Mouse (Mus musculus) CH12.LX (cell line): ENCODE data around the gene 1700092M07Rik. TPM values are rescaled to one million over a fixed set of nuclear protein-coding genes. Genes with fewer than 3 reads are reported as not detected.

Experiments used
- DNase-seq: peaks from one replicate; pipeline ENCODE4 v3.0.0-alpha.2; 2013; ENCODE audit errors: extremely low read depth
- H3K27ac ChIP-seq: 2 replicates; pipeline ENCODE4 v1.5.1; 2012; ENCODE audit warnings: low read depth, mild to moderate bottlenecking, control low read depth, moderate library complexity; ENCODE audit not compliant: insufficient read depth
- H3K27me3 ChIP-seq: replicated peaks from 2 replicates; pipeline ENCODE3; 2012; ENCODE audit warnings: inconsistent platforms
- H3K36me3 ChIP-seq, 2 experiments: replicated peaks in 1 of 2; 2 replicates each; pipeline versions ENCODE3 to v1.6.1; 2012; ENCODE audit warnings: inconsistent platforms in 1 of 2, low read length in 1 of 2, mild to moderate bottlenecking in 1 of 2, mixed read lengths in 1 of 2, moderate library complexity in 1 of 2; ENCODE audit not compliant: control insufficient read depth in 1 of 2, insufficient read depth in 1 of 2
- H3K4me1 ChIP-seq, 2 experiments: 2 replicates each; pipeline ENCODE4 v1.6.1; 2012; ENCODE audit warnings: inconsistent platforms in 1 of 2, moderate library complexity in 1 of 2; ENCODE audit not compliant: insufficient read depth in 2 of 2, control insufficient read depth in 1 of 2
- H3K4me2 ChIP-seq: 2 replicates; pipeline ENCODE4 v1.6.1; 2012; ENCODE audit warnings: low read depth, mild to moderate bottlenecking, control low read depth; ENCODE audit not compliant: poor library complexity, insufficient read depth, severe bottlenecking
- H3K4me3 ChIP-seq, 3 experiments: fragments of 150-350 bp in 1 of 3; sonication (generic) in 1 of 3; replicated peaks in 1 of 3; 2 replicates each; pipeline versions ENCODE3 to v1.5.1; 2011 to 2012; ENCODE audit warnings: low read depth in 2 of 3, low read length in 2 of 3, mild to moderate bottlenecking in 2 of 3, moderate library complexity in 2 of 3, control low read depth in 1 of 3, improper control_type of control experiment in 1 of 3, inconsistent platforms in 1 of 3, mixed read lengths in 1 of 3; ENCODE audit not compliant: poor library complexity in 1 of 3
- H3K79me2 ChIP-seq: replicated peaks from 2 replicates; pipeline ENCODE4 v1.6.1; 2012; ENCODE audit warnings: mild to moderate bottlenecking, moderate library complexity; ENCODE audit not compliant: control insufficient read depth, poor library complexity, insufficient read depth, severe bottlenecking; ENCODE audit errors: extremely low read depth
- H3K9ac ChIP-seq: 2 replicates; pipeline ENCODE4 v1.6.1; 2012; ENCODE audit warnings: low read depth, mild to moderate bottlenecking, control low read depth, moderate library complexity; ENCODE audit not compliant: insufficient read depth
- H3K9me3 ChIP-seq: replicated peaks from 2 replicates; pipeline ENCODE3; 2012; ENCODE audit warnings: low read length, inconsistent platforms, mixed read lengths
- CHD2 ChIP-seq: IDR thresholded peaks from 2 replicates; pipeline ENCODE4 v1.6.1; 2011; ENCODE audit warnings: low read length, improper control_type of control experiment
- CTCF ChIP-seq, 2 experiments: IDR thresholded peaks in 1 of 2; conservative IDR thresholded peaks in 1 of 2; 2 replicates each; pipeline ENCODE4 v1.5.1; 2011 to 2012; ENCODE audit warnings: low read depth in 2 of 2, low read length in 2 of 2, improper control_type of control experiment in 1 of 2, inconsistent platforms in 1 of 2, mild to moderate bottlenecking in 1 of 2, moderate library complexity in 1 of 2
- E2F4 ChIP-seq: IDR thresholded peaks from 2 replicates; pipeline ENCODE4 v1.6.1; 2011; ENCODE audit warnings: low read depth, low read length, improper control_type of control experiment; ENCODE audit not compliant: insufficient replicate concordance
- ELF1 ChIP-seq: IDR thresholded peaks from 2 replicates; pipeline ENCODE4 v1.6.1; 2014; ENCODE audit warnings: low read depth, mild to moderate bottlenecking, inconsistent platforms, low read length, improper control_type of control experiment
- EP300 ChIP-seq: IDR thresholded peaks from 2 replicates; pipeline ENCODE4 v1.6.1; 2011; ENCODE audit warnings: low read length, improper control_type of control experiment
- GABPA ChIP-seq: IDR thresholded peaks from 2 replicates; pipeline ENCODE4 v1.6.1; 2012; ENCODE audit warnings: low read depth, low read length, improper control_type of control experiment, inconsistent platforms; ENCODE audit not compliant: insufficient replicate concordance
- JUND ChIP-seq: conservative IDR thresholded peaks from 2 replicates; pipeline ENCODE4 v1.6.1; 2011; ENCODE audit warnings: low read depth, low read length, improper control_type of control experiment
- MAX ChIP-seq: IDR thresholded peaks from 2 replicates; pipeline ENCODE4 v1.6.1; 2011; ENCODE audit warnings: low read length, improper control_type of control experiment
- MEF2A ChIP-seq: IDR thresholded peaks from 2 replicates; pipeline ENCODE4 v1.6.1; 2014; ENCODE audit warnings: low read depth, mild to moderate bottlenecking, inconsistent platforms, low read length, improper control_type of control experiment, borderline replicate concordance
- MXI1 ChIP-seq: IDR thresholded peaks from 2 replicates; pipeline ENCODE4 v1.6.1; 2011; ENCODE audit warnings: mild to moderate bottlenecking, low read depth, low read length, improper control_type of control experiment
- MYC ChIP-seq: IDR thresholded peaks from 2 replicates; pipeline ENCODE4 v1.6.1; 2011; ENCODE audit warnings: low read depth, mild to moderate bottlenecking, improper control_type of control experiment, low read length
- NELFE ChIP-seq: IDR thresholded peaks from 2 replicates; pipeline ENCODE4 v1.6.1; 2011; ENCODE audit warnings: low read depth, low read length, improper control_type of control experiment
- NRF1 ChIP-seq: IDR thresholded peaks from 2 replicates; pipeline ENCODE4 v1.6.1; 2014; ENCODE audit warnings: low read depth, mild to moderate bottlenecking, inconsistent platforms, low read length, improper control_type of control experiment, moderate library complexity
- POLR2A ChIP-seq: IDR thresholded peaks from 2 replicates; pipeline ENCODE4 v1.6.1; 2011; ENCODE audit warnings: low read depth, mild to moderate bottlenecking, improper control_type of control experiment, low read length
- RAD21 ChIP-seq: IDR thresholded peaks from 2 replicates; pipeline ENCODE4 v1.6.1; 2011; ENCODE audit warnings: low read depth, mild to moderate bottlenecking, low read length, improper control_type of control experiment, moderate library complexity
- SMC3 ChIP-seq: IDR thresholded peaks from 2 replicates; pipeline ENCODE4 v1.6.1; 2011; ENCODE audit warnings: low read depth, low read length, improper control_type of control experiment
- TBP ChIP-seq: conservative IDR thresholded peaks from 2 replicates; pipeline ENCODE4 v1.6.1; 2011; ENCODE audit warnings: low read depth, low read length, improper control_type of control experiment
- TCF12 ChIP-seq: IDR thresholded peaks from 2 replicates; pipeline ENCODE4 v1.6.1; 2014; ENCODE audit warnings: low read depth, mild to moderate bottlenecking, inconsistent platforms, low read length, improper control_type of control experiment
- USF1 ChIP-seq: IDR thresholded peaks from 2 replicates; pipeline ENCODE4 v1.6.1; 2014; ENCODE audit warnings: low read depth, mild to moderate bottlenecking, inconsistent platforms, low read length, improper control_type of control experiment
- ZC3H11A ChIP-seq: IDR thresholded peaks from 2 replicates; pipeline ENCODE4 v1.6.1; 2012; ENCODE audit warnings: low read depth, mild to moderate bottlenecking, inconsistent platforms, low read length, improper control_type of control experiment
- ZKSCAN1 ChIP-seq: IDR thresholded peaks from 2 replicates; pipeline ENCODE4 v1.6.1; 2012; ENCODE audit warnings: low read depth, inconsistent platforms, low read length, improper control_type of control experiment, borderline replicate concordance
- dilution Hi-C: fragments of 300-500 bp; cut with MboI; formaldehyde crosslinking; loops from 2 replicates; pipeline ENCODE4 v1.14.3; 2020; ENCODE audit warnings: low sequenced_read_pairs; ENCODE audit not compliant: extremely low pct_unique_long_range_greater_than_20kb, extremely low pct_ligation_motif_present
- in situ Hi-C: fragments of 300-500 bp; cut with MboI; formaldehyde crosslinking; loops from 3 replicates; pipeline ENCODE4 v1.14.3; 2019; ENCODE audit warnings: low sequenced_read_pairs, low pct_ligation_motif_present, low pct_unique_long_range_greater_than_20kb, mixed read lengths
- polyA plus RNA-seq: library from polyadenylated mRNA; unstranded; fragments of >175 nt; gene quantifications from 2 replicates; pipeline ENCODE4 v1.2.1, GENCODE M21; 2012; ENCODE audit warnings: low read depth; ENCODE audit not compliant: insufficient read length
- total RNA-seq, 2 experiments: library from RNA; depleted of rRNA; stranded (reverse); fragments of 300-350 nt in 1 of 2; fragments of >200 nt in 1 of 2; gene quantifications; 2 replicates each; pipeline ENCODE4 v1.2.3; 2012 to 2014

Gene 1700092M07Rik
- total and polyA plus RNA-seq, 3 experiments: 1.0 to 3.8 (median 3.1) TPM

DNA sequence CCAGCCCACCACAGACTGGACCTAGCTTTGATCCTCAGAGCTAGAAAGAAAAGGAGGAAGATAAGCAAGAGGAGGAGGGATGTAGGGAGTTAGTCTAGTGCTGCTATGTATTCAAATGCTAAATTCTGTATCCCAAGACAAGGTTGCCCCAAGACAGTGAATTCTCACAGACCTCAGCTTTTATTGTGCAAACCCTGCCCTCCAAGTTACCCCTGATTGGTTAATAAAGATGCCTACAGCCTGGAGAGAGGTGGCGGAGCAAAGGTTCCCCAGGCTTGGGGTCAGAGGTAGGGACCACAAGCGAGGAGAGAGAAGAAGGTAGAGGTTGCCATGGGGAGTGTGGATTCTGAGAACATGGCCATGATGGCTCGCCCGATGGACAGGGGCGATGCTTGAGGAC lies 47.8 kb upstream of the 1700092M07Rik start:
- no peak for DNase-seq
- no peak overlapping the region for H3K27ac ChIP-seq
- H3K4me3 ChIP-seq: no peak overlapping the region
- no peaks in the 10 kb centered on the region for H3K36me3 ChIP-seq
- H3K4me1 ChIP-seq: peaks cover 0 to 13% of the 10 kb centered on the region in 2 experiments; a peak in 2 of 4 replicates
- no peaks in the 10 kb centered on the region for H3K27me3 ChIP-seq
- H3K4me2 ChIP-seq: no peak overlapping the region
- dilution Hi-C loops (loop anchor here (25.0 kb wide), 1 partner anchor 105 kb away; the partner anchor contains the start of gene Slc22a8), in situ Hi-C loops (no loop called here)
- H3K9me3 ChIP-seq: no peaks in the 10 kb centered on the region
- H3K9ac ChIP-seq: no peak overlapping the region
- no peaks in the 10 kb centered on the region for H3K79me2 ChIP-seq
- no peak for TF ChIP-seq EP300
- TF ChIP-seq JUND: no peak
- TF ChIP-seq MYC: no peak
- TF ChIP-seq USF1: no peak
- TF ChIP-seq ZC3H11A: no peak
- TF ChIP-seq NELFE: no peak
- no peak for TF ChIP-seq MAX
- TF ChIP-seq GABPA: no peak
- no peak for TF ChIP-seq NRF1
- no peak for TF ChIP-seq ZKSCAN1
- no peak for TF ChIP-seq CTCF (conservative IDR thresholded peaks at IDR 0.05 in 1 of 2, IDR thresholded peaks at IDR 0.05 in 1 of 2; ENCODE audit: low read depth in 2 of 2, low read length in 2 of 2)
- TF ChIP-seq TCF12: no peak
- TF ChIP-seq MEF2A: no peak
- no peak for TF ChIP-seq E2F4
- TF ChIP-seq, all 38 proteins: peak for 0

DNA sequence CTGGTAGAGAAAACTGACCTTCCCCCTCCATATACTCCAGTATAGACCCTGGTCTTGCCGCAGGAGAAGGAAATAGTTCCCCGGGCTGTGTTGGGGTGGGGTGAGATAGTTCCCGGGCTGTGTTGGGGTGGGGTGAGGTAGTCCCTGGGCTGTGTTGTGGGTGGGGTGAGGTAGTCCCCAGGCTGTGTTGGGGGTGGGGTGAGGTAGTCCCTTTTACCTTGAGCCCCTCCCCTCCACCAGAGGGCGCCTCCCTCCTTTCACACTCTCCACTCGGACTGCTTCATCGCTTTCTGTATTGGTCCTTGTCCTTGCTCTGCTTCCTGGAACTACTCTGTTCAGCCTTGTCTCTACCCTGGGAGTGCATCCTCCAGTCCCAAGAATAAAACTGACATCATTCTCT lies 45.2 kb upstream of the 1700092M07Rik start:
- dilution Hi-C loops (loop anchor here (25.0 kb wide), 1 partner anchor 108 kb away; the partner anchor contains the start of gene Slc22a8), in situ Hi-C loops (no loop called here)
- DNase-seq: peak; percentile 69
- H3K27ac ChIP-seq: no peak overlapping the region
- peak overlapping the region; percentile 9; the same call in 1 of the 2 replicates for H3K9ac ChIP-seq
- peak; percentile 70 for TF ChIP-seq ELF1
- 0 out of 2 replicates have a peak, but pooled peaks have one; percentile 57 for TF ChIP-seq CHD2
- TF ChIP-seq JUND: no peak
- peak; percentile 16 to 77; a peak in 2 of 4 replicates for TF ChIP-seq CTCF (conservative IDR thresholded peaks at IDR 0.05 in 1 of 2, IDR thresholded peaks at IDR 0.05 in 1 of 2; ENCODE audit: low read depth in 2 of 2, low read length in 2 of 2)
- TF ChIP-seq SMC3: peak; percentile 44
- TF ChIP-seq TBP: no peak
- TF ChIP-seq MXI1: no peak
- no peak for TF ChIP-seq USF1
- 0 out of 2 replicates have a peak, but pooled peaks have one; percentile 25 for TF ChIP-seq POLR2A
- 0 out of 2 replicates have a peak, but pooled peaks have one; percentile 13 for TF ChIP-seq MEF2A
- TF ChIP-seq RAD21: peak; percentile 58
- peak overlapping the region; percentile 19 for H3K4me2 ChIP-seq
- no peaks in the 10 kb centered on the region for H3K79me2 ChIP-seq
- no peaks in the 10 kb centered on the region for H3K27me3 ChIP-seq
- no peaks in the 10 kb centered on the region for H3K36me3 ChIP-seq
- H3K9me3 ChIP-seq: no peaks in the 10 kb centered on the region
- no peak overlapping the region for H3K4me3 ChIP-seq
- H3K4me1 ChIP-seq: peaks cover 0 to 13% of the 10 kb centered on the region in 2 experiments; a peak in 2 of 4 replicates
